Mouse (Mus musculus) liver, adult 2 months (tissue): ENCODE results near the gene Olfr460.

Experiments used
- CTCF ChIP-seq: fragments of 200-500 bp; IDR thresholded peaks from 2 replicates; pipeline ENCODE4 v1.5.1; 2011; ENCODE audit warnings: low read depth, low read length, control low read depth
- POLR2A ChIP-seq: fragments of 200-500 bp; IDR thresholded peaks from 2 replicates; pipeline ENCODE4 v1.6.1; 2011; ENCODE audit warnings: low read length, control low read depth; ENCODE audit not compliant: insufficient read depth; ENCODE audit errors: extremely low read depth

- TF ChIP-seq CTCF (no peak), POLR2A (no peak)
Observed at GRCm38 (mm10) chr6:40573618-40574017, 4.3 kb downstream of the Olfr460 start.
